Mouse (Mus musculus): ENCODE data around the gene Adnp. TPM values are rescaled to one million over a fixed set of nuclear protein-coding genes. Genes with fewer than 3 reads are reported as not detected.

Adnp gene
- polyA plus RNA-seq, 1 experiment from 2014 or later, result 1.8 TPM

DNA sequence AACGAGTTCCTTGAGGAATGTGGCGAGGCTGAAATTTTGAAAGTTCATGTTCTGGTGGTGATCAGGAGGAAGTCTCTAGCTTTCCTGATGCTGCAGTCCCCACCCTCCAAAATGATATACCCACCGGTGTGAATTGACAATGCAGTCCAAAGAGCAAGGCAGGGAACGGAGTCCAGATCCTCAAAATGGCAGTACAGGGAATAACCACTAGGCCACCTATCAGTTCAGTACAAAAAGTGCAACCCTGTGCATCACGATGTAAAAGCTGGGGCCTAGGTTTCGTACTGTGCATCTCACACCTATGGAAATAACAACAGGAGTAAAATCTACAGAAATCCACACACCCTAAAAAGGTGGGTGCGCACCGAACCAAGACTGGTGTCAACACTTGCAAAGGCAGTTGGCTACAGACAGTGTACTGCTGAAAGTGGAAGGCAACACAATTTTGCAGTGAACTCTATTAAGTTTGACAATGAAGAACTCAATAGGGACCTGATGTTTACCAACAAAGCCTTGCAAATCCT lies 2.4 kb downstream of the Adnp start:
- H3K4me1 ChIP-seq, result peaks cover 53% of the 10 kb centered on the region
- peaks cover 56% of the 10 kb centered on the region for H3K36me3 ChIP-seq
- peak overlapping the region; percentile 100 for H3K9ac ChIP-seq
- no peak for ATAC-seq (ENCODE audit: extremely low read depth, insufficient number of reproducible peaks, low FRiP score, low TSS enrichment)
- H3K4me2 ChIP-seq, result peak overlapping the region; percentile 89
- H3K27ac ChIP-seq (replicated peaks), result no peak overlapping the region
- WGBS, result 80% methylated on average over 8 of the region's 8 CpGs
- H3K9me3 ChIP-seq, result no peaks in the 10 kb centered on the region
- H3K27me3 ChIP-seq (replicated peaks), result no peaks in the 10 kb centered on the region
- peak overlapping the region; percentile 99 for H3K4me3 ChIP-seq

DNA sequence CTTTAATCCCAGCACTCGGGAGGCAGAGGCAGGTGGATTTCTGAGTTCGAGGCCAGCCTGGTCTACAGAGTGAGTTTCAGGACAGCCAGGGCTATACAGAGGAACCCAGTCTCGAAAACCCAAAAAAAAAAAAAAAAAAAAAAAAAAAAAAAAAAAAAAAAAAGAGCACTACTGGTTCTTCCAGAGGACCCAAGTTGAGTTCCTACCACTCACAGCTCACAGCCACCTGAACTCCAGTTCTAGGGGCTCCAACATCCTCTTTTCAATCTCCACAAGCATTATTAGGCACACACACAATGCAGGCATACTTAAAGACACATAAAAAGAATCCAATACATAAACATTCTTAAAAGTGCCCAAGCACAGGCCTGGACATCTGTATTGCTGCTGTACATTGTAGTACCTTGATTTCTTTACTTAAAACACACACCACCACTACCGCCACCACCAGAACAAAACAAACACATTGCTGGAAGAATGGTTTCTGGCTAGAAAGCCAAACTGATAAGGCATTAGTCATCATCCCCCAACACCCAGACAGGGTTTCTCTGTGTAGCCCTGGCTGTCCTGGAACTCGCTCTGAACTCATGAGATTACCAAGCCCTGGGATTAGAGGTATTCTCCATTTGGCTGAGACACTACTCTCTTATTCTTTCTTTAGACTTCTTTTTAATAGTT lies 6.8 kb downstream of the Adnp start:
- Histone ChIP-seq H3K9ac (peak overlapping the region; percentile 6; the same call in 1 of the 2 replicates), H3K4me1 (peaks cover 84% of the 10 kb centered on the region), H3K4me2 (peak overlapping the region; percentile 24; the same call in 1 of the 2 replicates), H3K9me3 (no peaks in the 10 kb centered on the region), H3K36me3 (peaks cover 56% of the 10 kb centered on the region), H3K4me3 (no peak overlapping the region), H3K27me3 (replicated peaks) (no peaks in the 10 kb centered on the region), H3K27ac (replicated peaks) (no peak overlapping the region)
- no peak for ATAC-seq (ENCODE audit: extremely low read depth, insufficient number of reproducible peaks, low FRiP score, low TSS enrichment)
- 72% methylated on average over 4 of the region's 5 CpGs for WGBS

DNA sequence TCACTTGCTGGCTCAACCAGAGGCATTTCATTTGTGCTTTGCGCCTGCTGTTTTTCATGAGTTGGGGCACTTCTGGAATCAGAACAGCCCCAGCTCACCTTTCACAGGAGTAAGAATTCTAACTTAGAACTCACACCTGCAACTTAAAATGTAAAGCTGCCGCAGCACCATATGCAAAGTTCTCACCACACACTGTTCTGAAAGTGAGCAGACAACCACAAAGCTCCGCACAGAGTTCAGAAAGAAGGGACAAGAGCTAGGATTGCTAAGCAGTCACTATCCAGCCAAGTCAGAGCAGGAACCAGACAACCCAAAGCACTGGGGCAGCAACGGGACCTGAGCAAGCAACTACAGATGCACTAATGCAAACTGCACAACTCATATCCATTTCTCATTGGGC lies 7.4 kb downstream of the Adnp start:
- peaks cover 84% of the 10 kb centered on the region for H3K4me1 ChIP-seq
- H3K9me3 ChIP-seq, result no peaks in the 10 kb centered on the region
- H3K36me3 ChIP-seq, result peaks cover 54% of the 10 kb centered on the region
- 0 out of 2 replicates have a peak overlapping the region, but pooled peaks have one; percentile 33 for H3K9ac ChIP-seq
- H3K27ac ChIP-seq (replicated peaks), result no peak overlapping the region
- H3K27me3 ChIP-seq (replicated peaks), result no peaks in the 10 kb centered on the region
- H3K4me2 ChIP-seq, result peak overlapping the region; percentile 24; the same call in 1 of the 2 replicates
- H3K4me3 ChIP-seq, result no peak overlapping the region
- ATAC-seq (ENCODE audit: extremely low read depth, insufficient number of reproducible peaks, low FRiP score, low TSS enrichment), result no peak
- 79% methylated on average over 4 of the region's 4 CpGs for WGBS

DNA sequence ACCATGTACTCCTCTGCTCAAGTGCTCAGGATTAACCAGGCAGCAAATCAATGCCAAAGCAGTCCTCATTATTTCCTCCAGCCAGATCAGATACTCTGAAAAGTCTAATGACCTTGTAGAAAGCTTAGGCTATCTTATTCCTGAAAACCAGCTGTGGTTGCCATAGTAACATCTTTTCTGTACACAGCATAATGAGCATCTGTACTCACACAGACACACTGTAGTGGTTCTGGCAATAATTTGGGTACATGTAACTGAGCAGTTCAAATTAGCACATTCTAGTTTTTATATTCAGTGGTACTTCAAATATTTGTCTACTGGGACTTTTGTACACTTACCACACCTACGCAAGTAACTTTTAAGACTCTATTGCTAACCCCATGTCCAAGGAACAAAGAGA lies 8.5 kb downstream of the Adnp start:
- 90% methylated on average over 1 of the region's 1 CpGs for WGBS
- H3K9me3 ChIP-seq, result no peaks in the 10 kb centered on the region
- H3K27ac ChIP-seq (replicated peaks), result no peak overlapping the region
- H3K4me3 ChIP-seq, result no peak overlapping the region
- no peaks in the 10 kb centered on the region for H3K27me3 ChIP-seq (replicated peaks)
- H3K9ac ChIP-seq, result no peak overlapping the region
- peaks cover 44% of the 10 kb centered on the region for H3K36me3 ChIP-seq
- H3K4me2 ChIP-seq, result no peak overlapping the region
- ATAC-seq (ENCODE audit: extremely low read depth, insufficient number of reproducible peaks, low FRiP score, low TSS enrichment), result no peak
- peaks cover 88% of the 10 kb centered on the region for H3K4me1 ChIP-seq

GRCm38 (mm10) chr2:168195721-168196120 lies 11.2 kb downstream of the Adnp start:
- WGBS, result 73% methylated on average over 2 of the region's 2 CpGs

DNA sequence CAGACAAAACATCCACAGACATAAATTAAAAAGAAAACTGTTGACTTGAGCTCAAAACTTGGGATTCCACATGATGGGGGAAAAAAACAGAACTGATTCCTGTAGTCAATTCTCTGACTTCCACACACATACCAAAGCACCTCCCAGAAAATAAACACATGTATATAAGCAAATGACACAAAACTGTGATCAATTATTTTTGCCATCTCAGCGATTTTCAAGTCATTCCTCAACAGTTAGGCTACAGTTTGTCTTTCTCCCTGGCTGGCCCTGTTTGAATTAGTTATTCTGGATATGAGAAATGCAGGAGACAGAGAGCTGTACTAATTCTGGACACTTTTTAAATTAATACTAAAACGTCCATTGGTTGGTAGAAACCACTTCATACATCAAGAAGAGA lies 13.2 kb downstream of the Adnp start:
- H3K36me3 ChIP-seq, result peaks cover 33% of the 10 kb centered on the region
- H3K4me2 ChIP-seq, result no peak overlapping the region
- no peak overlapping the region for H3K4me3 ChIP-seq
- no peak overlapping the region for H3K9ac ChIP-seq
- H3K4me1 ChIP-seq, result peaks cover 96% of the 10 kb centered on the region
- H3K27me3 ChIP-seq (replicated peaks), result no peaks in the 10 kb centered on the region
- no peaks in the 10 kb centered on the region for H3K9me3 ChIP-seq
- no peak for ATAC-seq (ENCODE audit: extremely low read depth, insufficient number of reproducible peaks, low FRiP score, low TSS enrichment)
- WGBS, result 67% methylated on average over 2 of the region's 2 CpGs
- 0 out of 2 replicates have a peak overlapping the region, but pooled peaks have one; percentile 20 for H3K27ac ChIP-seq (replicated peaks)

More at GRCm38 (mm10) chr2:168195721-168196120, 11.2 kb downstream of the Adnp start:
- H3K36me3 ChIP-seq, result peaks cover 33% of the 10 kb centered on the region
- no peak overlapping the region for H3K4me2 ChIP-seq
- no peaks in the 10 kb centered on the region for H3K27me3 ChIP-seq (replicated peaks)
- H3K9me3 ChIP-seq, result no peaks in the 10 kb centered on the region
- H3K4me3 ChIP-seq, result no peak overlapping the region
- peaks cover 95% of the 10 kb centered on the region for H3K4me1 ChIP-seq
- no peak overlapping the region for H3K27ac ChIP-seq (replicated peaks)
- no peak overlapping the region for H3K9ac ChIP-seq
- ATAC-seq (ENCODE audit: extremely low read depth, insufficient number of reproducible peaks, low FRiP score, low TSS enrichment), result no peak

- no peaks in the 10 kb centered on the region for H3K27me3 ChIP-seq (replicated peaks)
- peaks cover 91% of the 10 kb centered on the region for H3K4me1 ChIP-seq
- no peak overlapping the region for H3K27ac ChIP-seq (replicated peaks)
- H3K4me2 ChIP-seq, result no peak overlapping the region
- H3K36me3 ChIP-seq, result peaks cover 37% of the 10 kb centered on the region
- H3K9me3 ChIP-seq, result no peaks in the 10 kb centered on the region
- H3K9ac ChIP-seq, result no peak overlapping the region
- H3K4me3 ChIP-seq, result no peak overlapping the region
- WGBS, result 92% methylated on average over 2 of the region's 2 CpGs
- ATAC-seq (ENCODE audit: extremely low read depth, insufficient number of reproducible peaks, low FRiP score, low TSS enrichment), result no peak
These were observed 15.1 kb downstream of the Adnp start for GRCm38 (mm10) chr2:168191856-168192255.

DNA sequence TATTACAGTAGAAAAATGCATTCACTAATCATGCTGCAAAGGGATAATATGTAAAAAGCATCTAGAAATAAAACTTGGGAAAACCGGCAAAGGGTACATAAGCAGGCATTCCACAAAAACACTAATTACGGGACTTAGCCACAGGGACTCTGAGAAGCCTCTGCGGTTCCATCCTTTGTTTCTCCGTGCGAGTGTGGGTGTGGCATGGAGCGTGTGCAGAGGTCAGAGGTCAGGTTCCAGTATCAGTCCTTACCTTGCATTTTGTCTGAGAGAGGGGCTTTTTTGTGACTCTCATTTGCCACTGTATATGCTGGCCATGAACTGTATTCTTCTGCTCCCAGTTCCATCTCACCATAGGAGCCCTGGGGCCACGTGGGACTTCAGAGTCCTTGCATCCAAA lies 31.0 kb downstream of the Adnp start:
- no peaks in the 10 kb centered on the region for H3K4me1 ChIP-seq
- no peak overlapping the region for H3K27ac ChIP-seq (replicated peaks)
- no peak overlapping the region for H3K9ac ChIP-seq
- WGBS, result 62% methylated on average over 7 of the region's 7 CpGs
- no peak overlapping the region for H3K4me3 ChIP-seq
- no peaks in the 10 kb centered on the region for H3K9me3 ChIP-seq
- no peak overlapping the region for H3K4me2 ChIP-seq
- peaks cover 54% of the 10 kb centered on the region for H3K36me3 ChIP-seq
- no peaks in the 10 kb centered on the region for H3K27me3 ChIP-seq (replicated peaks)
- no peak for ATAC-seq (ENCODE audit: extremely low read depth, insufficient number of reproducible peaks, low FRiP score, low TSS enrichment)

GRCm38 (mm10) chr2:168170167-168170685 lies 36.7 kb downstream of the Adnp start:
- peak overlapping the region; percentile 76 for H3K9ac ChIP-seq

GRCm38 (mm10) chr2:168169800-168170113 lies 37.2 kb downstream of the Adnp start:
- 5% methylated on average over 9 of the region's 9 CpGs for WGBS
- Histone ChIP-seq H3K9me3 (no peaks in the 10 kb centered on the region), H3K4me1 (peaks cover 42% of the 10 kb centered on the region), H3K27me3 (replicated peaks) (no peaks in the 10 kb centered on the region), H3K4me2 (peak overlapping the region; percentile 67), H3K9ac (peak overlapping the region; percentile 76), H3K4me3 (peak overlapping the region; percentile 39), H3K36me3 (peaks cover 13% of the 10 kb centered on the region), H3K27ac (replicated peaks) (peak overlapping the region; percentile 85)
- ATAC-seq (ENCODE audit: extremely low read depth, insufficient number of reproducible peaks, low FRiP score, low TSS enrichment), result no peak

More at GRCm38 (mm10) chr2:168170167-168170685, 36.7 kb downstream of the Adnp start:
- peaks cover 17% of the 10 kb centered on the region for H3K36me3 ChIP-seq
- peak; percentile 44; the same call in 1 of the 2 replicates for ATAC-seq (ENCODE audit: extremely low read depth, insufficient number of reproducible peaks, low FRiP score, low TSS enrichment)
- H3K4me1 ChIP-seq, result peaks cover 42% of the 10 kb centered on the region
- peak overlapping the region; percentile 67 for H3K4me2 ChIP-seq
- peak overlapping the region; percentile 85 for H3K27ac ChIP-seq (replicated peaks)
- H3K27me3 ChIP-seq (replicated peaks), result no peaks in the 10 kb centered on the region
- H3K4me3 ChIP-seq, result peak overlapping the region; percentile 39
- H3K9me3 ChIP-seq, result no peaks in the 10 kb centered on the region
- 4% methylated on average over 13 of the region's 13 CpGs for WGBS

GRCm38 (mm10) chr2:168168892-168169799 lies 37.8 kb downstream of the Adnp start:
- H3K9me3 ChIP-seq, result no peaks in the 10 kb centered on the region
- H3K9ac ChIP-seq, result peak overlapping the region; percentile 76
- H3K27ac ChIP-seq (replicated peaks), result peak overlapping the region; percentile 85
- peak overlapping the region; percentile 67 for H3K4me2 ChIP-seq
- WGBS, result 47% methylated on average over 9 of the region's 9 CpGs
- no peak for ATAC-seq (ENCODE audit: extremely low read depth, insufficient number of reproducible peaks, low FRiP score, low TSS enrichment)
- peaks cover 42% of the 10 kb centered on the region for H3K4me1 ChIP-seq
- H3K36me3 ChIP-seq, result peaks cover 8% of the 10 kb centered on the region; the same call in 1 of the 2 replicates
- H3K4me3 ChIP-seq, result peak overlapping the region; percentile 39
- no peaks in the 10 kb centered on the region for H3K27me3 ChIP-seq (replicated peaks)
